In genomic region chr14:19974429-19974828, GRCm38 (mm10) we compare ENCODE assay signal across 8 mouse cellular contexts. TPM values are rescaled to one million over a fixed set of nuclear protein-coding genes. Genes with fewer than 3 reads are reported as not detected.
DNase-seq lines count a peak whose midpoint lies in the region; ATAC-seq and TF ChIP-seq lines count a peak whose summit lies in the region.

No protein-coding gene starts in this region.

- 65% methylated on average over 5 of the region's 5 CpGs for WGBS in heart, embryonic 10.5 days
- 56% methylated on average over 5 of the region's 5 CpGs for WGBS in forebrain, embryonic 13.5 days
- WGBS in limb, embryonic 13.5 days = 23% methylated on average over 5 of the region's 5 CpGs

- in situ Hi-C loops in CH12.LX (cut with MboI; ENCODE audit: low pct_ligation_motif_present, low pct_unique_long_range_greater_than_20kb, low sequenced_read_pairs) = loop anchor here (10.0 kb wide), 1 partner anchor 90 kb away; no protein-coding TSS in a partner anchor

- H3K36me3 ChIP-seq in heart, embryonic 10.5 days = no peaks in the 10 kb centered on the region
- peaks cover 0 to 4% of the 10 kb centered on the region in 2 experiments for H3K36me3 ChIP-seq in CH12.LX (replicated peaks in 1 of 2; ENCODE audit: control insufficient read depth in 1 of 2, insufficient read depth in 1 of 2, low read length in 1 of 2)
- H3K36me3 ChIP-seq in forebrain, embryonic 13.5 days (ENCODE audit: poor library complexity, severe bottlenecking) = no peaks in the 10 kb centered on the region
- no peaks in the 10 kb centered on the region for H3K36me3 ChIP-seq in limb, embryonic 13.5 days

- H3K27me3 ChIP-seq in heart, embryonic 10.5 days (ENCODE audit: insufficient read depth, poor library complexity, severe bottlenecking) = no peaks in the 10 kb centered on the region
- H3K27me3 ChIP-seq in CH12.LX (replicated peaks) = no peaks in the 10 kb centered on the region
- H3K27me3 ChIP-seq in forebrain, embryonic 13.5 days = no peaks in the 10 kb centered on the region
- no peaks in the 10 kb centered on the region for H3K27me3 ChIP-seq in limb, embryonic 13.5 days

- TF ChIP-seq POLR2A in CH12.LX (IDR thresholded peaks at IDR 0.05; ENCODE audit: low read depth, low read length) = no peak

- peak overlapping the region; percentile 89 for H3K4me2 ChIP-seq in CH12.LX (ENCODE audit: insufficient read depth, low read depth, poor library complexity, severe bottlenecking)
- peak overlapping the region; percentile 73 for H3K4me2 ChIP-seq in forebrain, embryonic 13.5 days
- H3K4me2 ChIP-seq in limb, embryonic 13.5 days (replicated peaks) = peak overlapping the region; percentile 71

- peaks cover 37% of the 10 kb centered on the region for H3K4me1 ChIP-seq in heart, embryonic 10.5 days
- H3K4me1 ChIP-seq in CH12.LX (ENCODE audit: control insufficient read depth in 1 of 2, insufficient read depth in 2 of 2) = peaks cover 22 to 56% of the 10 kb centered on the region in 2 experiments
- peaks cover 62% of the 10 kb centered on the region for H3K4me1 ChIP-seq in forebrain, embryonic 13.5 days
- H3K4me1 ChIP-seq in limb, embryonic 13.5 days = peaks cover 36% of the 10 kb centered on the region

- DNase-seq in heart, embryonic 10.5 days (ENCODE audit: low spot score) = no peak
- no peak for DNase-seq in heart, adult 18-20 months
- no peak for DNase-seq in CH12.LX (ENCODE audit: extremely low read depth)
- DNase-seq in spleen, postnatal 4 days (ENCODE audit: low spot score in 2 of 2) = no peak
- DNase-seq in thymus, postnatal 25 days = no peak
- DNase-seq in left cerebral cortex, adult 9 months (ENCODE audit: low spot score in 2 of 2) = no peak

- TF ChIP-seq CTCF in CH12.LX (conservative IDR thresholded peaks at IDR 0.05 in 1 of 2, IDR thresholded peaks at IDR 0.05 in 1 of 2; ENCODE audit: low read depth in 2 of 2, low read length in 2 of 2) = peak in 1 of 2 experiments; percentile 39; a peak in 2 of 4 replicates

- H3K4me3 ChIP-seq in heart, embryonic 10.5 days = no peak overlapping the region; the same call in 1 of the 2 replicates
- peak overlapping the region in 2 of 3 experiments; percentile 49 to 66 for H3K4me3 ChIP-seq in CH12.LX (replicated peaks in 1 of 3; ENCODE audit: low read depth in 2 of 3, low read length in 2 of 3, poor library complexity in 1 of 3)
- H3K4me3 ChIP-seq in forebrain, embryonic 13.5 days = peak overlapping the region; percentile 55
- peak overlapping the region; percentile 41 for H3K4me3 ChIP-seq in limb, embryonic 13.5 days

- peak overlapping the region; percentile 68 for H3K9ac ChIP-seq in CH12.LX (ENCODE audit: insufficient read depth, low read depth)
- peak overlapping the region; percentile 83 for H3K9ac ChIP-seq in forebrain, embryonic 13.5 days
- peak overlapping the region; percentile 66 for H3K9ac ChIP-seq in limb, embryonic 13.5 days

- TF ChIP-seq RAD21 in CH12.LX (IDR thresholded peaks at IDR 0.05; ENCODE audit: low read depth, low read length) = no peak

- no peak for TF ChIP-seq EP300 in CH12.LX (IDR thresholded peaks at IDR 0.05; ENCODE audit: low read length)

- peaks cover 33% of the 10 kb centered on the region for H3K79me2 ChIP-seq in CH12.LX (replicated peaks; ENCODE audit: control insufficient read depth, extremely low read depth, insufficient read depth, poor library complexity, severe bottlenecking)

- H3K27ac ChIP-seq in heart, embryonic 10.5 days = peak overlapping the region; percentile 67; the same call in 1 of the 2 replicates
- peak overlapping the region; percentile 74; the same call in 1 of the 2 replicates for H3K27ac ChIP-seq in CH12.LX (ENCODE audit: insufficient read depth, low read depth)
- H3K27ac ChIP-seq in forebrain, embryonic 13.5 days = peak overlapping the region; percentile 95
- peak overlapping the region; percentile 79; the same call in 1 of the 2 replicates for H3K27ac ChIP-seq in limb, embryonic 13.5 days

- no peak for ATAC-seq in forebrain, embryonic 13.5 days
- ATAC-seq in limb, embryonic 13.5 days (ENCODE audit: low FRiP score, low read depth) = no peak

- no peaks in the 10 kb centered on the region for H3K9me3 ChIP-seq in heart, embryonic 10.5 days
- no peaks in the 10 kb centered on the region for H3K9me3 ChIP-seq in CH12.LX (replicated peaks; ENCODE audit: low read length)
- no peaks in the 10 kb centered on the region for H3K9me3 ChIP-seq in forebrain, embryonic 13.5 days (replicated peaks)
- no peaks in the 10 kb centered on the region for H3K9me3 ChIP-seq in limb, embryonic 13.5 days

- dilution Hi-C loops in CH12.LX (cut with MboI; ENCODE audit: extremely low pct_ligation_motif_present, extremely low pct_unique_long_range_greater_than_20kb, low sequenced_read_pairs) = no loop called here

TF ChIP-seq in CH12.LX, 34 proteins besides CTCF, POLR2A, EP300 and RAD21:
- TF ChIP-seq ZKSCAN1 (IDR thresholded peaks at IDR 0.05; ENCODE audit: borderline replicate concordance, low read depth, low read length) (peak; percentile 93), SMC3 (IDR thresholded peaks at IDR 0.05; ENCODE audit: low read depth, low read length) (peak; percentile 24), USF1 (IDR thresholded peaks at IDR 0.05; ENCODE audit: low read depth, low read length) (peak; percentile 24; the same call in 1 of the 2 replicates), NELFE (IDR thresholded peaks at IDR 0.05; ENCODE audit: low read depth, low read length) (no peak)

RNA-seq across cellular contexts. Expression of gene Gng2, which starts 3.0 kb away (rescaled TPM):
- polyA plus RNA-seq in heart, embryonic 10.5 days (2016; fragmentation: Nextera tagmentation; extraction: Ambion mirVana) = 33.9 and 61.6 TPM in 2 replicates
- total RNA-seq in heart, adult 18-20 months (2021) = 10 to 100 TPM; 11.1 to 12.6 TPM
- total RNA-seq in CH12.LX (2012; rRNA removed) = 62.9 and 63.4 TPM in 2 replicates
- total RNA-seq in CH12.LX (2014; rRNA removed) = 61.8 and 67.7 TPM in 2 replicates
- polyA plus RNA-seq in CH12.LX (2012; ENCODE audit: insufficient read length, low read depth) = 52.1 and 70.0 TPM in 2 replicates
- polyA plus RNA-seq in forebrain, embryonic 13.5 days (2015; fragmentation: Nextera tagmentation; extraction: Ambion mirVana) = 304 and 326 TPM in 2 replicates
- 62.1 and 71.6 TPM in 2 replicates for polyA plus RNA-seq in limb, embryonic 13.5 days (2015; fragmentation: Nextera tagmentation; extraction: Ambion mirVana)
